Mouse (Mus musculus) C2C12 (cell line): Measurements from ENCODE around the gene Uimc1. TPM values are rescaled to one million over a fixed set of nuclear protein-coding genes. Genes with fewer than 3 reads are reported as not detected.

Experiments
- H3K27me3 ChIP-seq: one replicate; pipeline ENCODE4 v1.6.1; 2011; ENCODE audit not compliant: control insufficient read depth, insufficient read depth, insufficient read length
- H3K36me3 ChIP-seq: one replicate; pipeline ENCODE4 v1.6.1; 2011; ENCODE audit not compliant: control insufficient read depth, insufficient read depth
- H3K4me3 ChIP-seq: one replicate; pipeline ENCODE4 v1.5.1; 2011; ENCODE audit warnings: mild to moderate bottlenecking, control low read depth; ENCODE audit not compliant: poor library complexity, insufficient read depth, severe bottlenecking
- H3K79me2 ChIP-seq: one replicate; pipeline ENCODE4 v1.6.1; 2011; ENCODE audit not compliant: control insufficient read depth, insufficient read depth
- H3K79me3 ChIP-seq: one replicate; pipeline ENCODE4 v1.6.1; 2011; ENCODE audit warnings: low read depth, control low read depth
- H3ac ChIP-seq: one replicate; pipeline ENCODE3; 2011; ENCODE audit warnings: low read depth; ENCODE audit not compliant: control insufficient read depth, insufficient read length
- CEBPB ChIP-seq: IDR thresholded peaks from one replicate; pipeline ENCODE4 v1.6.1; 2011; ENCODE audit warnings: low read depth, mild to moderate bottlenecking, control low read depth, moderate library complexity
- CTCF ChIP-seq: IDR thresholded peaks from one replicate; pipeline ENCODE4 v1.5.1; 2011; ENCODE audit not compliant: control insufficient read depth, insufficient read depth, insufficient read length
- FOSL1 ChIP-seq: IDR thresholded peaks from one replicate; pipeline ENCODE4 v1.8.0; 2011; ENCODE audit warnings: mild to moderate bottlenecking, low read length; ENCODE audit not compliant: poor library complexity, insufficient read depth, severe bottlenecking
- MAX ChIP-seq: IDR thresholded peaks from one replicate; pipeline ENCODE4 v1.6.1; 2011; ENCODE audit warnings: mild to moderate bottlenecking, control low read depth
- MYOD1 ChIP-seq: IDR thresholded peaks from one replicate; pipeline ENCODE4 v1.6.1; 2011; ENCODE audit warnings: low read depth; ENCODE audit not compliant: control insufficient read depth, insufficient read length
- MYOG ChIP-seq: IDR thresholded peaks from one replicate; pipeline ENCODE4 v1.6.1; 2011; ENCODE audit not compliant: control insufficient read depth, insufficient read length; ENCODE audit errors: extremely low read depth
- USF1 ChIP-seq: IDR thresholded peaks from one replicate; pipeline ENCODE4 v1.6.1; 2011; ENCODE audit warnings: low read depth, mild to moderate bottlenecking, control low read depth, moderate library complexity
- polyA plus RNA-seq: library from polyadenylated mRNA; unstranded; fragments of >200 nt; fragmentation: generic; extraction: Trizol; gene quantifications from one replicate; pipeline ENCODE4 v1.2.1, GENCODE M21; 2012; ENCODE audit warnings: missing spikeins

Uimc1 gene
- polyA plus RNA-seq, 1 experiment = 9.6 TPM

DNA sequence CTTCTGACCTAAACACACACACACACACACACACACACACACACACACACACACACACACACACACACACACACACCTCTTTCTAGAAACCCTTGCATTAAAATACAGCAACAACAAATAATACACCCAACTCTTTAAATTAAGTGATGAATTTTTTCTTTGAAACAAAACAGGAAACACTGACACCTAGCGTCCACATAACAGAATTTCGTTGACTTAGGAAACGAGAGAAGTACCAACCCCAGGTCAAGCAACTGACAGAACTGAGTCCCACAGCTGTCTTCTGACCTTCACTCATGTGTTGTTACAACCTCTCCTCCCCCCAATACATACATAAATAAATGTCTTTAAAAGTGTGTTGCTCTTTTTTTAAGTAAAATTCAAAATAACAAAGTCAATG lies 28.8 kb downstream of the Uimc1 start:
- H3K27me3 ChIP-seq = no peaks in the 10 kb centered on the region
- TF ChIP-seq MYOD1 (no peak), CTCF (no peak), MYOG (no peak), FOSL1 (no peak)
- H3K4me3 ChIP-seq = no peak overlapping the region
- H3K36me3 ChIP-seq = peaks cover 19% of the 10 kb centered on the region
- no peaks in the 10 kb centered on the region for H3K79me2 ChIP-seq
- no peaks in the 10 kb centered on the region for H3K79me3 ChIP-seq
- H3ac ChIP-seq = no peak overlapping the region

DNA sequence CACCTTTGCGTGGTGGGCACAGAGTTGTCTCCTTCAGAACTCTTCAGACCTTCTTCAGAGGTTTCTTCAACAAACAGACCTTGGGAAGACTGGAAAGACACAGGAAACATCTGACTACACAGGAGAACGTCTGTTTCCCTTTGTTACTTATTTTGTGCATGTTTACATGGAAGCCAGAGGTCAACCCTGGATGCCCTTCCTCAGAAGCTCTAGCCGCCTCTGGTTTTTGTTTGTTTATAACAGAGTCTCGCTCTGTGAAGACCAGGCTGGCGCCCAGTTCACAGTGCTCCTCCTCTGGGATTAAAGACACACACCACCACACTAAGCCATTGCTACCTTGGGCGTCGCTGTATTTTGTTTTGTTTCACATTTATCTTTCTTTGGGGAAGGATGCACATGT lies 30.4 kb downstream of the Uimc1 start:
- Histone ChIP-seq H3K27me3 (no peaks in the 10 kb centered on the region), H3ac (no peak overlapping the region), H3K79me2 (no peaks in the 10 kb centered on the region), H3K36me3 (peaks cover 10% of the 10 kb centered on the region), H3K4me3 (no peak overlapping the region), H3K79me3 (no peaks in the 10 kb centered on the region)
- no peak for TF ChIP-seq USF1
- no peak for TF ChIP-seq MYOG
- no peak for TF ChIP-seq CTCF
- no peak for TF ChIP-seq MYOD1
- TF ChIP-seq MAX = no peak
- TF ChIP-seq FOSL1 = no peak
- TF ChIP-seq CEBPB = no peak

DNA sequence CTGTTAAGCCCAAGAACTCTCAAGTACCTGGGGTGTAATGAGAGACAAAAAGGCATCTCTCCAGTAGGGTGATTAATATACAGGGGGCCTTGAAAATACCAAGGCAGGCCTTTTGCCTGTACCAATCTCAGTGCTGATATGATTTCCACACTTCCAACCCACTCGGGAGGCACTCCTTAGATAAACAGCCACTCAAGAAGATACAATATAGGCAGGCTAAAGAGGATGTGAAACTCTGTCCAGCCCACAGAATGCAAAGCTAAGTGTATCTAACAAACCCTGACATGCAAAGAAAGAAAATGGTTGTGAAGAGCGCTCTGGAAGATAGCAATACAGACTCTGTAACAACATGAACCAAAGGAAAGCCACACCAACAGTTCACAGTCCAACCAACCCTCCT lies 36.8 kb downstream of the Uimc1 start:
- H3K79me3 ChIP-seq = no peaks in the 10 kb centered on the region
- no peaks in the 10 kb centered on the region for H3K27me3 ChIP-seq
- H3K36me3 ChIP-seq = peaks cover 17% of the 10 kb centered on the region
- no peak overlapping the region for H3ac ChIP-seq
- TF ChIP-seq CEBPB (no peak), USF1 (no peak), MAX (no peak), MYOD1 (no peak), FOSL1 (no peak), CTCF (no peak), MYOG (no peak)
- H3K79me2 ChIP-seq = no peaks in the 10 kb centered on the region
- no peak overlapping the region for H3K4me3 ChIP-seq

DNA sequence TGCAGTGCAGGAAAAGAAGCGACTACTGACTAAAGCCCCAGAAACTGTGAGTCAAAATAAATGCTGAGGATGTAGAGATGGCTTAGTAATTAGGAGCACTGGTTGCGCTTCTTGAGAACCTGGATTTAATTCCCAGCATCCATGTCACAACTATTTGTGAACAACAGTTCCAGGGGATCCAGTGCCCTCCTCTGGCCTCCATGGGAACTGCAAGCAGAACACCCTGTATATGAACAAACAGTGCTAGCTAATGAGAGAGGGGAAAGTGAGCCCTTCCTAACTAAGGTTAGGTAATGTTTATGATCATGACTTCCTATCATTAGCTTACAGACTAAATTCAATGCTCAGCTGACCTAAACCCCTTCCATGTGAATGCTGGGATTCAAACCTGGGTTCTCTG lies 42.1 kb downstream of the Uimc1 start:
- peaks cover 19% of the 10 kb centered on the region for H3K36me3 ChIP-seq
- no peaks in the 10 kb centered on the region for H3K79me2 ChIP-seq
- H3K4me3 ChIP-seq = no peak overlapping the region
- H3K79me3 ChIP-seq = no peaks in the 10 kb centered on the region
- TF ChIP-seq CEBPB = no peak
- no peak for TF ChIP-seq MYOG
- no peak for TF ChIP-seq MAX
- no peak for TF ChIP-seq FOSL1
- TF ChIP-seq MYOD1 = no peak
- H3ac ChIP-seq = no peak overlapping the region
- no peaks in the 10 kb centered on the region for H3K27me3 ChIP-seq

DNA sequence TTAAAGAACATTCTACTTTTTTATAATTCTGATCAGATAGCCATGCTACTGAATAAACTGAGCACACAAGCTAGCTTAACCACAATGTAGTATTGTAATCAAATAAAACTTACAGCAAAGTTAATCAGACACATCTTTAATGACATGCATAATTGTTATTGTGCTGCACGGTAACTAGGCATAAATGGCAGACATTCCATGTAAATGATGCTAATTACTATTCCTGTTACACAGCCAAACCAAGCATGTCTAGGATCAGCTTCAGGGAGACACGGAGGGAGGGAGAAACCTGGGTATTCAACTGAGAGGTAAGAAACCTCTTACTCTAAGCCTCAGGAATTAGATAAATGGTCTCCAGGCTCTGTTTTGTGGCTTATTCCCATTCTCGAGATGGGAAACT lies 52.4 kb downstream of the Uimc1 start:
- no peak overlapping the region for H3K4me3 ChIP-seq
- no peaks in the 10 kb centered on the region for H3K27me3 ChIP-seq
- no peaks in the 10 kb centered on the region for H3K79me2 ChIP-seq
- peaks cover 26% of the 10 kb centered on the region for H3K36me3 ChIP-seq
- no peak overlapping the region for H3ac ChIP-seq
- TF ChIP-seq CEBPB = no peak
- TF ChIP-seq USF1 = no peak
- TF ChIP-seq MYOD1 = no peak
- TF ChIP-seq MYOG = no peak
- TF ChIP-seq FOSL1 = no peak
- no peak for TF ChIP-seq CTCF
- no peak for TF ChIP-seq MAX
- H3K79me3 ChIP-seq = no peaks in the 10 kb centered on the region

DNA sequence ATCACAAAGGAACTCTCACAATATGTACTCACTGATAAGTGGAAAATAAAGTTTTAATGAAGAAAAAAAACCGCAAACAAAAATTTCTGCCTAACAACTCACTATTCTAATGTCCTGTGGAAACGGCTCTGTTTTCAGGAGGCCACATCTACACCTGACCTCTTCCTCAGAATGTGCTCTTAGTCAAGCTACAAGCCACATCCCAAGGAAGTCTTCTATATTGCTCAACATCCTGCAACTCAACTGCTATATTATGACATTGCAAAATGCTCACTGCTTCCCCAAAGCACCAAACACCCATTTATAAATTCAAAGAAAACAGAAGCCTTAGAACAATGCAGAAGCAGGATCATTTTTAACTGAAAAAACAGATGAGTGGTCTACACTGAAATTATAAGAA lies 60.1 kb downstream of the Uimc1 start:
- Histone ChIP-seq H3ac (no peak overlapping the region), H3K27me3 (no peaks in the 10 kb centered on the region), H3K4me3 (no peak overlapping the region), H3K79me2 (no peaks in the 10 kb centered on the region), H3K79me3 (no peaks in the 10 kb centered on the region), H3K36me3 (peaks cover 13% of the 10 kb centered on the region)
- TF ChIP-seq CEBPB (no peak), MAX (no peak), MYOG (no peak), MYOD1 (no peak), FOSL1 (no peak), USF1 (no peak), CTCF (no peak)
